Mouse (Mus musculus): Measurements from ENCODE around the gene Chd9.

DNA sequence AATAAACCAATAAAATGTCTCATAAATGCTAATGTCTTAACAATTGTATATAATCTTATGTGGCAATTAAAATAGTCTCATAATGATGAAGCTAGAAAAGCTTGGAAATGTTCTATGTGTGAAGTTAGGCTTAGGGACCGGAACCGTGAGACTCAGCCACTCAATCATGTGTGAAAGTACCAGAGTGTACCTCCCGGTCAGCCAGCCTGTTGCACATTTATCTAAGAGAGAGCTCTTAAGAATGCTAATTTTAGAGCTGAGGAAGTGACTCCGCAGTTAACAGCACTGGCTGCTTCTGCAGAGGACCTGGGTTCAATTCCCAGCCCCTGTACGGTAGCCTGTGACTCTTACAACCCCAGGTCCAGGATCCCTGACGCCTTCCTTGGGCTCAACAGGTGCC, 270.0 kb downstream of the Chd9 start:
- TF ChIP-seq CTCF (IDR thresholded peaks at IDR 0.05; ENCODE audit: extremely low read depth, insufficient read length, insufficient replicate concordance, low read depth, low read length) (no peak), POLR2A (IDR thresholded peaks at IDR 0.05; ENCODE audit: low read depth, low read length) (no peak)

Data from small intestine, adult 2 months (tissue).